Mouse (Mus musculus) lung, postnatal 25 days (tissue): ENCODE measurements around the gene Timm13.

Experiments used
- DNase-seq: peaks from one replicate; pipeline ENCODE4 v3.0.0; 2022; ENCODE audit warnings: low spot score

Timm13 gene

DNA sequence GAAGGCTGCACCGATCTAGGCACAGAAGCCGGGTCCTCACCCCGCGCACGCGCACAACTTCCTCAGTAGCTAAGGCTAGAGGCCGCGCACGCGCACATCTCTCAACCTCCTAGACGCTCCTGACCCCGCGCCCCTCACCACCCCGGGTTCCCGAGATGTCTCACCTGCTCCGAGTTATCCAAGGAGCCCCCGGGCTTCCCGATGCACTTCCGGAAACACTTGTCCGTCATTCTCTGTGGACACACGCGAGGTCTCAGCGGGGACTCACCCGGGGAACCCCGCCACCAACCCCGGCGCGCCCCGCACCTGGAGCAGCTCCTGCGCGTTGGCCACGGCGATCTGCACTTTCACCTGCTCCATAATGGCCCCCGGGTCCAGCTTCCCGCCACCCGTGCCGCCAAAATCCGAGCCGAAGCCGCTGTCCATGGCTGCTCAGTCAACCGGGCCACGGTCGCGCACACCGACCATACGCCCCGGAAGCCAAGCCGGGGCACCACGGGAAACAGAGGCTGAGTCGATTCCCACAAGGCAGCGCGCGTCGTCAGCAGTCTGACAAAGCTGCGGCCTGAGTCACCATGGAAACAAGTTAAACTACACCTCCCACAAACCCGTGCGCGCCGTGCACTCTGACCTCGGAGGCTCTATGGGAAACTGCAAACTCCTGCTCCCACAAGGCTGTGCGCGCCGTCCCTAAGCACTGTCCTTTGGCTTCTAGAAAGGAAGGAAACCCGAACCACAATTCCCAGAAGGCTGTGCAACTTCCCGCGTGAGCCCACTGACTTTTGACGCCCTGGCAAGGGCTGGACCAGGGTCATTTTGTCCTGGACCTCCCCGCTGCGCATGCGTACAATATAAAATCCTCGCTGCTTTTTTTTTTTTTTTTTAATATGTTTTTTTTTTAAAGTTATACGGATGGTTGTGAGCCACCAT, at the start of gene Timm13:
Gene Timm13, minus strand, starts transcription at position 652 of the 930 bp plus-strand sequence.
- DNase-seq, result peak; percentile 100

DNA sequence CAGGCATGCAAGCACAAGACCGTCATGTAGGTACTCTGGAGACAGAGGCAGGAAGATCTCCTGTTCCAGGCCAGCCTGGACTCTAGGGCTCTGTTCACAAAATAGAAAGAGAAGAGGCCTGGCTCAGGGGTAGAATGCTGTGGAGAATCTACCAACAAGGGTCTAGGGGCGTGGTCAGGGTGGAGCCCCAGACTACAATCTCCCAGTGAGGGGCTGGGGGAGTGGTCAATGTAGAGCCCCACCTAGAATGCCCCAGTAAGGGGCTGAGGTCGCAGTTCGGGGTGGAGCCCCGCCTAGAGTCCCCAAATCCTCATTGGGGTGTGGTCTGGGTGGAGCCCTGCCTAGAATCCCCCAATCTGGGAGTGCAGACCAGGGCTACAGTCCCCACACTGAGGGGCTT, 49.5 kb upstream of the Timm13 start:
- no peak for DNase-seq

DNA sequence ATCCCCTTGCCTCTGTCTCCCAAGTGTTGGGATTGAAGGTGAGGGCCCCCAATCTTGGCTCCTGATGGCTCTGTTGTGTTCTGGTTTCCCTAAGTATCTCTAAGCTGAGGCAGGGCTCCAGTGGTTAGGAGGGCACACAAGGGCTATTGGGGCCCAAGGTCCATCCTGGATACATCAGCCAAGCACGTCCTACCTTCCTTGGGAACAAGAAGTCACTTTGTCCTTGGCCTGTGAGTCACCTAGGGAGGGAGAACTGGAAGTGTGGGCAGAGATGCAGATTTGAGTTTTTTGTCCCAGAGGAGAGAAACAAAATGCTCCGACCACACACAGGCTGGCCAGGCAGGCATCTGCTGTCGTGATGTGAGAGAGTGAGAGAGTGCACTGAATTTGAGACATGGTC, 48.3 kb upstream of the Timm13 start:
- DNase-seq, result no peak

DNA sequence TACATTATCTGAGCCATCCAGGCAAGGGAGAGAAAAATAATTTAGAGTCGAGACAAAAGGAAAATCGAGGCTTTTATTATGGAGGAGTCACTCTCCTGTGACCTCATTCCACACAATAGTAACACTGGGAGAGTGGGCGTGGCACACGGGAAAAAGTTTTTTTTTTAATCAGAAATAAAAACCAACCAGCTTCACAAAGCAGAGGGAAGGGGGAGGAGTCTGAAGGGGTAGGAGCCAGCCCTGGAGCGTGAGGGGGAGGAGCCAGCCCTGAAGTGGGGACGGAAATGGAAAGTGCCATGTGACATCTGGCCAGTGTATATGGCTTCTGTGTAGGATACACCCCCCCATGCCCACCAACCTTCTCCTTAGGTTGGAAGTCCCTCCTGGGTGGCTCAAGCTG, 47.8 kb upstream of the Timm13 start:
- DNase-seq, result peak; percentile 70

DNA sequence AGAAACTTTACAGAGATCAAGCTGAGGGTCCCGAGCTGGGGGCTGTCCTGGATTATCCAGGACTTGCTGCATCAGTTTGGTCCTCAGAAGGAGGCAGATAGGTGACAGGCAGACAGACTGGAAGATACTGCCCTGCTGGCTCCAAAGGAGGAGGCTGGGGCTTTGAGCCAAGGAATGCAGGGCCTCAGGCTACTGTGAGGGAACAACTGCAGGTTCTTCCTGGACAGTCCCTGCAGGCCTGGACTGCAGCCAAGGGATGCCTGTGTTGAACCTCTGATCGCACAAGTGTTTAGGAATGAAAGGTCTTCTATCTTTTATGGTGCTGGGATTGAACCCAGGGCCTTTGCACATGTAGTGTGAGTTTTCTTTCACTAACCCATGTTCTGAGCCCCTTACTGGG, 47.0 kb upstream of the Timm13 start:
- no peak for DNase-seq

DNA sequence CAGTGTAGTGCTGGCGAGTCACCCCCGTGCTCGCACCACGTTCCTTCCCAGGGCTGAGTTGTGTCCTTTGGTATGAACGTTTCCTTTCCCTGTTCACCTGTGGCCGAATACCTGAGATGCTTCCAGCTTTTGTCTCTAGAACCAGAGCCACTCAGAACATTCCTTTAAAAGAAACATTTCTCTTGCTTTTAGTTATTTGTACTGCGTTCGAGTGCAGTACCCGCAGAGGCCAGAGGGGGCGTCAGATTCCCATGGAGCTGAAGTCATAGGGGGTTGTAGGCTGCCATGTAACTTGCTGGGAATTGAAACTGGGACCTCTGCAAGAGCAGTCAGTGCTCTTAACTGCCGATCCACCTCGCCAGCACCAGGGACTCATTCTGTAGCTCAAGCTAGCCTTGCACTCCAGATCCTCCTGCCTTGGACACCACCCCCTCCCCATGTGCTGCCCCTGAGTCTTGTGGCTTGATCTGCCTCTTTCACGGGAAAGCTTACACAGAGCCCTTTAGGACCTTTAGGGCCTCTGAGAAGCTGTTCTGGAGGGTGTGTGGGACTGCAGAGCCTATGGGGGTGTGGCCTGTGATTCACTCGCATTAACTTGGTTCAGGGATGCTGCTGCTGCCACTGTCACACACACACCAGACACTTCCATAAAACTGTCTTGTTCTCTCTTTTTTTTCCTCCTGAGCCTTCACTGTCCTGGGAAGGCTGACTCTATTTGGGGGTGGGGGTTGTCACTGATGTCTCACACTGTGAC, 46.1 kb upstream of the Timm13 start:
- no peak for DNase-seq

DNA sequence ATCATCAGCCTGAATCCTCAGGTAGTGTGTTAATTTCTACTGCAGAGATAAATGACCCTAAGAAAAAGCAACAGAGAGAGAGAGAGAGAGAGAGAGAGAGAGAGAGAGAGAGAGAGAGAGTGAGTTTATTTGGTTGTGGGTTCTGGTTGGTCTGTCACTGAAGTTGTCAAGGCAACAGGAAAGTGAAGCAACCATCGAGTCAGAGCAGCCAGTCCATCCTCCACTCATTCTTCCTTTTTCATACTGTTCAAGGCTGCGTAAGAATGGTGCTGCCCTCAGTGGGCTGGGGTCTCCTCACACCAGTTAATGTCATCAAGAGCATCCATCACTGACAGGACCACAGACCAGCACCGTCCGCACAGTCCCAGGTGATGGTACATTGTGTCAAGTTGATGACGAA, 43.5 kb upstream of the Timm13 start:
- DNase-seq, result no peak

DNA sequence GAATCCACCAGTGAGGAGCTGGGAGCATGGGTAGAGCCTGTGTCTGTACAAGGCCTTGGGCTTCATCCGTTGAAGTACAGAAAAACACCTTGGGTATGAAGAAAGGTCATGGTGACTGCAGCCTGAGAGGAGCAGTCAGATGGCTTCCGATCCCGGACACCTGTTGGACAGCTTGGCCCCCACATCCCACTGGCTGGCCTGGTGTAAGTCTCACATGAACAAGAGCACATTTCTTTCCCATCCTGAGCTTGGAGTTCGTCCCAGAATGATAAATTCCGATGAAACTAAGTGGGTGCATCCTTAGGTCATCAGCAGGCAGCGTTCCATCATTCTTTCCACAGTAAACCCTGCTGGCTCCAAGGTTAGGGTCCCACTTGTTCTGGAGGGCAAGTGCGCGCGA, 42.9 kb upstream of the Timm13 start:
- DNase-seq, result no peak

DNA sequence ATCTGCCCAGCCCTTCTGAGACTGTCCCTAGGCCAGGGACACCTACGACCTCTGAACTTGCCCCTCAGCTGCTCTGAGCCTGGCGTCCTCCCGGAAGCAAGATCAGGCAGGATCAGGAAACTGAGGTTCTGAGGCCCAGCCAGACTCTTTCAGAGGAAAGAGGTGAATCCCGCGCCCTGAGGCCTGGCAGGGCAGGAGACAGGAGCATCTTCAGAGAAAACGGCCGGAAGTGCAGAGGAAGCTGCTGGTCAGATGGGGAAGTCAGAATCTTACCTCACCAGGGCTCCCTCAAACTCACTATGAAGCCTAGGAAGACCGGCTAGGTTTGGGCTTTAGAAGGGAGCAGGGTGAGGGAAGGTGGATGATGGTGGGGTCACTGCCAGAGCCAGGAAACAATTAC, 42.1 kb upstream of the Timm13 start:
- DNase-seq, result no peak

DNA sequence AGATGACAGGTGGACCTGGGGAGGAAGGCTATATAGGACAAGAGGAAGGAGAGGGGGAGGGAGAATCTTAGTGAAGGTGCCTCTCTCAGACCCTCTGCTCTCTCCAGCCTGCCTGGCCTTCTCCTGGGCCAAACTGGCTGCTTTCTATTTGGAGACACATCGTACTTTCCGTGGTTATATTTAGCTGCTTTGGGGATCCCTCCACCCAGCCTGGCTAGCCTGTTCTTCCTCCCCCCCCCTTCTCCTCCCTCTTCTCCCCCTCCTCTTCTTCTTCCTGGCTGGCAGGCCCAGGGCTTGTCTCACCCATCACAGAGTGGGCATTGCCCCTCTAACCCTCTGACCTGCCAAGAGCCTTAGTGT, 40.2 kb upstream of the Timm13 start:
- no peak for DNase-seq

DNA sequence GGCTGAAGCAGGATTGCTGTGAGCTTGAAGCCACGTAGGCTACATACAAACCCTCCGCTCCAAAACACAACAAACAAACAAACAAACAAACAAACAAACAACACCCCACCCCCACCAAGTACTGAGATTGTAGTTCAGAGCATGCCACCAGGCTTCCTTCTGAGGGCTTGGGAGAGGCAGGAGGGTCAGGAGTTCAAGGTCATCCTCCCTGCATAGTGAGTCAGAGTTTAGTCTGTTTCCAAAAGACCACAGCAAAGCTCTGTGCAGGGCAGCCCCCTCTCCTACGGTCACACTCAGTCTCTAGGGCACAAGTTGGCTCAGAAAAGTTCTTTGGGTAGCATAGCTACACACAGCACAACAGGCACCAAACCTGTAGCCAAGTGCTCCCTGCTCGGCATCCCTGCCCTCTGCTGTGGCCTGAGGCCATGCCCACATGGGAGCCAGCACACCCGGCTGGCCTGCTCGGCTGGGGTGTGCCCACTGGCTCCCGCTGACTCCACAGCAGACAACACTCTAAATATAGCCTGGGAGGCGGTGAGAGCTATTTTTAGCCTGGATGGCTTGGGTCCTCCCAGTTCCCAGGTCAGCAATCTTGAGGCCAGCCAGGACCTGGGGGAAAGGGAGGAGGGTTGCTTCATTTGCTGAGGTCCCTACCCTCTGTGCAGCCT, 39.7 kb upstream of the Timm13 start:
- peak; percentile 87 for DNase-seq

DNA sequence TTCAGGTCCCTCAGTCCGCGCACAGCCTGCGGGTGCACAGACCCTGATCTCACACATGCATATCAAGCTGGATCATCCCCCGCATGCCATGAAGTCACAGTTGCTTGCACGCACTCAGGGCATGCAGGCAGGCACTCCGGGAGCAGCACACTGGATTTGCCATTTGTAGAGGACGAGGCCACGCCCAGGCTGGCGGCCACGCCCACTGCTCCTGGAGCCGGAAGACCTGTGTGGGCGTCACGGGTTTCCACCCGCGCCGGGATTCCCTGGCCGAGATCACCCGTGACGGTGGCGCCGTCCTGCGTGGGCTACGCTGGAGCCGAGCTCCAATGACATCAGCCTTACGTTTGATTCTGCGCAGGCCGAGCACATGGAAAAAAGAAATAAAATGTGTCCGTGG, 38.9 kb upstream of the Timm13 start:
- DNase-seq, result peak; percentile 91

DNA sequence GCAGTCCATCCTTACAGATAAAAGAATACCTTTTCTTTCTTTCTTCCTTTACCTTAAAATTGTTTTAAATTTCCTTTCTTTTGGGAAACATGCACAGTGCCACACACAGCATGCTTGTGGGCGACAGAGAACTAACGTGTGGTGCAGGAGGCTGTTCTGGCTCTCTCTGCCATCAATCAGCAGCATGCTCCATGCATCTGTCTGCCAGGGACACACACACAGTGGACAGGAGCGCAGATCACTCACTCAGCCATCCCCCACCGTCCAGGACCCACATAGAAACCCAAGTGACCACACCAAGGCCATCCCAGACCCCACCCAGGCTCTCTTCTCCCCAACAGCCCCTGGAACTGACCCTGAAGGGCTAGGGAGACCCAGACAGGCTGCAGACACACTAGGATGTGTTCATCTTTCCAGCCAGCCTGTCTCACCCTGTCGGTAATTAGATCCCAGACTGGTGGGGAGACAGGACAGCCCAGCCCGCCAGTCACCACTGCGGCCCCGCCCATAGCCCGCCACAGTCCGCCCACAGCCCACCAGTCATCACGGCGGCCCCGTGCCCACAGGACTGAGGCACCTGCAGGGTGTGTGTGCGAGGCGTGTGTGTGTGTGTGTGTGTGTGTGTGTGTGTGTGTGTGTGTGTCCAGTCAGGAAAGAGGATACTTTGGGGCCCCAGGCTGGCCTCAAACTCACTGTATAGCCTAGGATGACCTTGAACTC, 38.2 kb upstream of the Timm13 start:
- DNase-seq, result no peak

DNA sequence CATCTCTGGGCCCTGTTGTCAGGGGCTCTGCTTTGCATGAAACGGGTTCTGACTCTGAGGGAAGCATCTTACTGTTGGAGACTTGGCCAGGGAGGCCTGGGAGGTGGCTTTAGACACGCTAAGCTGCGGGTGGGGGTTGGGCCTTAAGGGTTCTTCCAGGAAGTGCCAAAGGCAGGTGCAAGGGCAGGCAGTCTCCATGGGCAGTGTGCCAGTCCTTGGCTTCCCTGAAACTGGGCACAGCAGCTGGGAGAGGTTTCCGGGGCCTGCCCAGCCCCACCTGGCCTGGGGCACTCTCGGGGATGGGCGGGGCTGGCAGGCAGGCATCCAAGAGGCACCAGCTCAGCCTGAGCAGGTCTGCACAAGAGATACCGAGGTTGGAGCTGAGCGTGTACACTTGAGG, 36.9 kb upstream of the Timm13 start:
- DNase-seq, result peak; percentile 93

DNA sequence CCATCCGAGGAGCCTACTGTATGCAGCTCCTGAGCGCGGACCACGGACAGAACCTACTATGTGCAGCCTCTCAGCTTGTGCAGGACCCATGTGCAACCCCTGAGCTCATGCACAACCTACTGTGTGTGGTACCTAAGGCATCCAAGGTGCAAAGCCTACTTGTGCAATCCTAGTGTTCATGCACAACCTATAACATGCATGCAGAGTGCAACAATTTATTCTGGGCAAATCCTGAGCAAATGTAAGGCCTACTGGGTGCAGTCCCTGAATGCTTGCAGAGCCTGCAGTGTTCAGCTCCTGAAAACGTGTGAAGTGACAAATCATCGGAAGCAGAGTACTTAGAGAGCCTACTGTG, 36.0 kb upstream of the Timm13 start:
- DNase-seq, result no peak

DNA sequence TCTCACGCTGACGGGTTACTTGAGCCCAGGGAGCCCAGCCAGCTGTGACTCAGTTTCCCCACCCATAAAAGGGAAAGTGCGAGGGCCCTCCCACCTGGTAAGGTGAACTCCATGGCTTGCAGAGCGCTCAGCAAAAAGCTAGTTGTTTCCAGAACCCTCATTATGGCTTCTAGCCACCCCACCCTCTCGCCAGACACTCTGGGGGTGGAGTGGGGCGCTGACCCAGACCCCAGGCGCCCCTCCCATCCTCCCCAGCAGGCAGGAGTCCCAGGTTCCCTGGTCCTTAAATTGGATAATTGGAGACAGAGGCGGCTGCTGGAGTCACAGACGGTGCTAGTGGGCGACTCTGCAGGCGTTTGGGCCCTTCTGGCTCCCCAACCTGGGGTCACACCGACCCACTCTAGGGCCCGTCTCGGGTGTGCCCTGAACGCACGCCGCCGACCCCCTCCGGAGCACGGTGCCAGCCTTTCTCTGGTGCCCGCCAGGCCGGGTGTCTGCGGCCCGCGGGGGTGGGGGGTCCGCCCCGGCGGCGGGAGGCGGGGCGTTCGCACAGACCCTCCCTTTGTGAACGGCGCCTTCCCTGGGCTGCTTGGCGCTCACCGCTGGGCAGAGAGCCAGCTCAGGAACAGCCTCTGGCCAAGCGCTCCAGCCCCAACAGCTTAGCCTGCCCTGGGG, 35.5 kb upstream of the Timm13 start:
- peak; percentile 77 for DNase-seq

DNA sequence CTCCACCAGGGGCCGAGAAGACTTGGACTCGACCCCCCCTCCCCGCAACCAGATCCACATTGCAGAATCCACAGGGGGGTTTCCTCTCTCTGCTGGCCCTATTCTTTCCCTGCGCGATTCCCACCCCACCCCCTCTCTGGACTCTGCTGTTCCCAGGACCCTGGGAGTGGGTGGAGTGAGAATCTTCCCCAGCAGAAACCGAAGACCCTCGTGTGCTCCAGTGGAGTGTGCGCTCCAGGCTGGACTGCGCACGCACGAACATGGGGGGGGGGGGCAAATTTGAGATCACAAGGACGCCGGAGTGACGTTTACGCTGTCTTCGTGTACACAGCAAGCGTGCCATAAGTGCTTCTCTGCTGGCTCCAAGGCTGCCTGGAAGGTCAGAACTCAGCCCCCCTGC, 34.9 kb upstream of the Timm13 start:
- no peak for DNase-seq

DNA sequence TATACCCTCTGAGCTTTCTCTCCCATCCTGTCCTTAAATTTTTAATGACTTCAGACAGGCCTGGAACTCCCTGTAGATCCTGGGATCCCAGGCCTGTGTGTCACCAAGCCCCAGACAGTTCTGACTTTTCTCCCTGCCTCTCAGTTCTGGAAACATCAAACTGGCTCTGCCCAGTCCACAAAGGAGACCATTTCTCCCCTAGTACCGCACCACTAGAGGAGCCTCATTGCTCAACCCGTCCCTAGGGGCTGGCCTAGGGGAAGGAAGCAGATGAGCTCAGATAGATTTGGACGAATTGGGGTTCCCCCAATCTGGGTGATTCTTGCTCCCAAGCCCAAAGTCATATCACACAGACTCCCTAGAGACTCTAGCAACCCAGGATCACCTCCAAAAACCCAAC, 34.5 kb upstream of the Timm13 start:
- DNase-seq, result no peak

DNA sequence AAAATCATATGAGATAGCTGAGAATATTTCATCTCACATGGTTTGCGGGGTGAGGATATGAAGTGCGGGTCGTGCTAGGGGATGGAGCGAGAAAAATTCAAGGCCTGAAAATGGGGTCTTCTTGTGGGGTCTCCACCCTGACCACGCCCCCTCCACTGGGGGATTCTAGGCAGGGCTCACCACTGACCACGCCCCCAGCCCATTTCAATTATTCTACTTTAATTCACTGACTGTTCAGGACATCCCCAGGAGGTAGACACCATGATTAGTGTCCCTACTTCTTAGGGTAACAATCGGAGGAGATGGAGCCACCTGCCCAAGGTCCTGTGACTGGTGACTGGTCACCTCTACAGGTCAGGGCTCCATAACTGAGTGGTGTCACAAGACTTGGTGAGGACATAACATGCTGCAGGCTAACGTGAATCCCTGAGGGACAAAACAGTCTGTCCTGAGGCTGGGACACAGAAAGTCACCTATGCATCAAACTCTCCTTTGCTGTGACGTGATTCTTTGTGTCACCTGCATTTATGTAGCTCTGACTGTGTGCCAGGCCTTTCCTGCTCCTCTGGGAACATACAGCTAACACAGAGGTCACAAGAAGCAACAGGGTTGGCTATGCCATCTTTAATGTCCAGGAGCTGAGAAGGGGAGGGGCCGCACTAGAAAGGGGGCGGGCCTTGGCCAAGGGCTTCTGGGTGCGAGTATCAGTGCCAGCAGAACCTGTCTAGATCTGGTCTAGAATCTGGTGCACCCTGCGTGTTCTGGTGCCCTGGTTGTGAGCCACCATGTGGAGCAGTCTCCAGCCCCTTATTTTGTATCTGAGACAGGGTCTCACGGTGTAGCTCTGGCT, 33.6 kb upstream of the Timm13 start:
- no peak for DNase-seq

DNA sequence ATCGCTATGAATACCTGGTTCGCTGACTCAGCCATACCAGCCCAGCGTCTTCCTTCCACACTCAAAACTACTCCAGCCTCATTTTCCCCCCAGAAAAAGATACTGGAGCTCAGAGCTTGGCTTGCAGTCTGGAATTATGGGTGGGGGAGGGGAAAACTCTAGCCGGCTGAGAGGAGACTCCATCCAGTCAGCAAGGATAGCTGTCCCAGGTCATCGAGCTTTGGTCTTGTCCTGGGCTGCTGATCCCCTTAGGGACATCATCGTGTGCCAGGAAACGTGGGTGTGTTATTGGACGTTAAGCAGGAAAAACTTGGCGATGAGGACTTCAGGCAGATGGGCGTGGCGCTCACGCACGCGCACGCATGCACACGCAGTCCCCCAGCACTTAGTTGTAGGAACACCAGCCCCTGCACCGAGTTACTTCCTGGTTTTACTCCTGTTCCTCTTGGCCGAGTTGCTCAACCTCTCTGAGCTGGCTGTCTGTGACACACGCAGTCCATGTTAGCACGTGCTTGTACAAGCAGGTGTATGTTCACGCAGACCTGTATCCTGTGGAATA, 32.7 kb upstream of the Timm13 start:
- peak; percentile 72 for DNase-seq
